Mouse (Mus musculus) intestine, embryonic 14.5 days (tissue): ENCODE data around the gene Vash2. TPM values are rescaled to one million over a fixed set of nuclear protein-coding genes. Genes with fewer than 3 reads are reported as not detected.
"Not testable (repeated sequence)": the region's sequence is repeated elsewhere in the genome, so short reads cannot be mapped to it uniquely, and the experiment has no call there.

Experiments
- ATAC-seq: fragments of 200-750 bp; cut with Nextera tagmentation; replicated peaks from 2 replicates; pipeline ENCODE4 v1.8.0; 2017; ENCODE audit warnings: low read depth, moderate number of reproducible peaks, moderate TSS enrichment, moderate library complexity; ENCODE audit not compliant: low FRiP score, low TSS enrichment
- DNase-seq: peaks from one replicate; pipeline ENCODE4 v3.0.0-alpha.2; 2018; ENCODE audit warnings: low spot score
- H3K27ac ChIP-seq: fragments of 300-500 bp; sonication (generic); 2 replicates; pipeline ENCODE4 v1.5.1; 2014; ENCODE audit warnings: low read depth, mild to moderate bottlenecking, control low read depth
- H3K27me3 ChIP-seq: fragments of 300-500 bp; sonication (generic); replicated peaks from 2 replicates; pipeline ENCODE4 v1.6.1; 2014; ENCODE audit warnings: low read length, control low read depth; ENCODE audit not compliant: control insufficient read depth, insufficient read depth
- H3K36me3 ChIP-seq: fragments of 300-500 bp; sonication (generic); 2 replicates; pipeline ENCODE4 v1.6.1; 2014; ENCODE audit warnings: low read length, control low read depth; ENCODE audit not compliant: control insufficient read depth, insufficient read depth
- H3K4me1 ChIP-seq: fragments of 300-500 bp; sonication (generic); replicated peaks from 2 replicates; pipeline ENCODE4 v1.6.1; 2014; ENCODE audit warnings: low read length, control low read depth, mixed read lengths; ENCODE audit not compliant: control insufficient read depth, insufficient read depth
- H3K4me2 ChIP-seq: fragments of 300-500 bp; sonication (generic); 2 replicates; pipeline ENCODE4 v1.6.1; 2014; ENCODE audit warnings: low read length
- H3K4me3 ChIP-seq: fragments of 300-500 bp; sonication (generic); 2 replicates; pipeline ENCODE4 v1.5.1; 2014; ENCODE audit warnings: low read depth, low read length, control low read depth, mixed read lengths
- H3K9ac ChIP-seq: fragments of 300-500 bp; sonication (generic); 2 replicates; pipeline ENCODE4 v1.6.1; 2014; ENCODE audit warnings: mild to moderate bottlenecking, low read length
- H3K9me3 ChIP-seq: fragments of 300-500 bp; sonication (generic); 2 replicates; pipeline ENCODE4 v1.6.1; 2016; ENCODE audit warnings: low read length, control low read depth; ENCODE audit not compliant: control insufficient read depth
- WGBS: fragments of 180-500 bp; shearing (Covaris S2); extraction: QIAGEN DNeasy Blood & Tissue Kit; methylation state at CpG from one replicate; pipeline ENCODE4 v1.1.7; 2014; 5-methylcytosine and 5-hydroxymethylcytosine counted together
- polyA plus RNA-seq: library from polyadenylated mRNA; unstranded; fragments of >200 nt; fragmentation: Nextera tagmentation; extraction: Ambion mirVana; gene quantifications from 2 replicates; pipeline ENCODE4 v1.2.1, GENCODE M21; 2014

The Vash2 gene
- polyA plus RNA-seq, 1 experiment from 2014 or later = 32.7 TPM

DNA sequence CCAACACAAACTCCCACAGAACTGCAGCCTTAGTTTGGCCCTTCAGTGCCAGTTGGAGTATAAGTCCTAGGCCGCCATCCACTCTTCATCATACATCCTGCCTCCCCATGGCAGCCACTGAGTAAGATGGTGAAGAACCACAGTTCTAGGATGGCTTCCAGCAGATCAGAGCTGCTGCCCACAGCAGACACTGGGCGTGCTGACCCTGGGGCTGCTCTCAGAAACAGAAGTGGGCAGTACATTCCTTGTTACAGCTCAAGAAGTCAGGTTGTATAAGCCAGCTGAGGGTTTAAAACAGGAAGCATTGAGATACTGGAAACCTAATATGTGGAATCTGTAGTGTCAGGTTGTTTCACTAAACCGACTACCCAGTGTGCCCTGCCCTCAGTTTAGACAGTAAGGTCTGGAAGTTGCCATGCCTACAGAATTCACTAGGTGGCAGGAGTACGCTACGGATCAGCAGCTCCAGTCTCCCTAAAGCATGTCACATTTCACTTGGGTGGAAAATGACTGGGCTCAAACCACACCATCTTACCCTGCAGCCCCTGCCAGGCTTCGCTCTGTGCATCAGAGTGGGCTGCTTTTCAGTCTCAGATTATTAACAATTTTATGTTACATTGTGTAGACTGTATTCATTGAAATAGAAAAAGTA lies 34.9 kb downstream of the Vash2 start:
- DNase-seq (peak; percentile 86), ATAC-seq (peak; percentile 63; the same call in 1 of the 2 replicates)
- Histone ChIP-seq H3K36me3 (peaks cover 95% of the 10 kb centered on the region), H3K9me3 (no peaks in the 10 kb centered on the region), H3K27me3 (no peaks in the 10 kb centered on the region), H3K9ac (no peak overlapping the region), H3K27ac (no peak overlapping the region), H3K4me1 (no peaks in the 10 kb centered on the region), H3K4me3 (no peak overlapping the region), H3K4me2 (no peak overlapping the region)
- 47% methylated on average over 6 of the region's 6 CpGs for WGBS

- WGBS = 93% methylated on average over 7 of the region's 7 CpGs
- Histone ChIP-seq H3K27ac (no peak overlapping the region), H3K36me3 (peaks cover 87% of the 10 kb centered on the region), H3K9ac (no peak overlapping the region), H3K4me1 (no peaks in the 10 kb centered on the region), H3K4me3 (no peak overlapping the region), H3K9me3 (no peaks in the 10 kb centered on the region), H3K27me3 (no peaks in the 10 kb centered on the region), H3K4me2 (no peak overlapping the region)
- ATAC-seq (no peak), DNase-seq (no peak)
These were observed 39.3 kb downstream of the Vash2 start for GRCm38 (mm10) chr1:190939803-190940202.

DNA sequence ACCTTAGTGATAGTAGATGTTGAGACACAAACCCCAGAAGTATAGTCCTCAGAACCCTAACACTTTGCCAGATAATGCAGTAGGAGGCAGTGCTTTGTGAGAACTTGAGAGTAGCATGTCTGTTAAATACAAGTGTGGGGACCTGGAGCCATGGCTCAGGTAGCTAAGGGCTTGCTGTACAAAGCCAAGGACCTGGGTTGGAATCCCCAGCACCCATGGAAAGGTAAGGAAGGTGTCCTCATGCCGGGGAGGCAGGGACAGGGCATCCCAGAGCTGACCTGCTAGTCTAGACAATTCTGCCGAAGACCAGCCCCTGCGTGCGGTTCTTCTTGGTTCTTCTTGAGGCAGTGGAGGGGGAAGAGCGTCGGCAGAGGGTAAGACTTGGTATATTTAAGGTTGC lies 48.9 kb downstream of the Vash2 start:
- H3K9ac ChIP-seq = peak overlapping the region; percentile 30; the same call in 1 of the 2 replicates
- peaks cover 21% of the 10 kb centered on the region for H3K36me3 ChIP-seq
- ATAC-seq = no peak
- H3K9me3 ChIP-seq = no peaks in the 10 kb centered on the region
- peak overlapping the region; percentile 74; the same call in 1 of the 2 replicates for H3K4me3 ChIP-seq
- WGBS = 34% methylated on average over 6 of the region's 6 CpGs
- DNase-seq = no peak
- no peaks in the 10 kb centered on the region for H3K27me3 ChIP-seq
- H3K4me1 ChIP-seq = peaks cover 21% of the 10 kb centered on the region
- H3K27ac ChIP-seq = peak overlapping the region; percentile 64
- peak overlapping the region; percentile 70 for H3K4me2 ChIP-seq

DNA sequence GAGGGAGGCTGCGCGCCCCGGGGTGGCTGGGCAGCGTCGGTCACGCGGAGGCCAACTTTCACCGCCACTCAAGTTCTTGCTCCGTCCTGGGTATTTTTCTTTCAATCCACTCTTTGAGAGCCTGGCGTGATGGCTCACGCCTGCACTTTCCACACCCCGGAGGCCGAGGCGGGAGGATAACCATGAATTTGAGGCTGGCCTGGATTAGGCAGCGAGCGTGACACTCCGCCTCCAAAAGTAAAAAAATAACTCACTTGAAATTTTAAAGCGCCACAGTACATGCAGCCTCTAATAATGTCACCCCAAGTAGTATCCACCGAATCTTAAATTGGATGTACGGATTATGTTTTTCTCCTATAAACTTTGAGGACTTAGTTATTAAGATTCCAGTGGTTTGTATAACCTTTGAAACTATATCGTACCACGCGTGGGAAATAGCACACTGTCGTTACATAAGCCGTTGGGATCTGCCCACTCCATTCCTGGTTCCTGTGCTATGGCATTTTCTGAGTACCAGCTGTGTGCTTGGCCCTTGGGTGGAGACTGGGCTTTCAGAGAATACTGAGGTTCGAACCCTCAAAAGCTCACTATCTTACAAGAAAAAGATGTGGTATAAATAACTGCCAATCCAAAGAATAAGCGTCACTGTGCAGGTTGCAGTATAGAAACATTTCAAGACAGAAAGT lies 49.9 kb downstream of the Vash2 start:
- no peak; the same call in 1 of the 2 replicates for ATAC-seq
- Histone ChIP-seq H3K4me1 (peaks cover 21% of the 10 kb centered on the region), H3K4me3 (peak overlapping the region; percentile 74), H3K27me3 (no peaks in the 10 kb centered on the region), H3K36me3 (peaks cover 11% of the 10 kb centered on the region), H3K9ac (peak overlapping the region; percentile 88), H3K4me2 (peak overlapping the region; percentile 70), H3K27ac (peak overlapping the region; percentile 98), H3K9me3 (no peaks in the 10 kb centered on the region)
- WGBS = 5% methylated on average over 27 of the region's 27 CpGs
- DNase-seq = peak; percentile 81

- under 1% methylated on average over 37 of the region's 79 CpGs for WGBS
- peak overlapping the region; percentile 74 for H3K4me3 ChIP-seq
- peak; percentile 96 for ATAC-seq
- peak overlapping the region; percentile 98 for H3K27ac ChIP-seq
- H3K4me1 ChIP-seq = peaks cover 21% of the 10 kb centered on the region
- no peaks in the 10 kb centered on the region for H3K9me3 ChIP-seq
- peak overlapping the region; percentile 85 for H3K4me2 ChIP-seq
- no peaks in the 10 kb centered on the region for H3K27me3 ChIP-seq
- peak; percentile 98 for DNase-seq
- 0 out of 2 replicates have a peak, but pooled peaks cover 5% of the 10 kb centered on the region for H3K36me3 ChIP-seq
- peak overlapping the region; percentile 88 for H3K9ac ChIP-seq
These were observed 50.6 kb downstream of the Vash2 start for GRCm38 (mm10) chr1:190928370-190929009.

DNA sequence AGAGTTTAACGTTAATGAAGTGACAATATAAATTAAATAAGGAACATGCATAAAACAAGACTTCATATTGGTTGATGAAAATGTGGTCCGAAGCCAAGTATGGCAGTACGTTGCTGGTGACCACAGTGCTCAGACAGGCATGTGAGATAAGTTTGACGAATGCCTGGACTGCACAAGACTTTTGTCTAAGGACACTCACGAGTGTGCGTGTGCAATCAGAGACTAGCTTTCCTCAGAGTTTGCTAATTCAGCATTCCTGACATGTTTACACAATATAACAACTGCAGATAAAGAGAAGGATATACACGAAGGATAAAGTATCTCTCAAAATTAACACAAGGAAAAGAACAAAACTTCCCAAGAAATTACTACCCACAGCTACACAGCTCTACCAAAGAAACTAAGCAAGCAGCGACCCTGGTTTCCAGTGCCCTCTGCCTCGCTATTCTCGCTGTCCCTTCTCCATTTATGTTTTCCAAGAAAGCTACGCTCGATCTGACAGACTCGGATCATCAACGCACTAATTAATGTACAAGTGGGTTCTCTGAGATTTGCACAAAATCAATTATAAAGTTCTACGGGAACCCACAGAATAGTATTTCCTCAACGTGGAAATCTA lies 51.2 kb downstream of the Vash2 start:
- H3K27ac ChIP-seq = peak overlapping the region; percentile 98
- 13% methylated on average over 16 of the region's 16 CpGs for WGBS
- H3K4me2 ChIP-seq = peak overlapping the region; percentile 85
- peaks cover 21% of the 10 kb centered on the region for H3K4me1 ChIP-seq
- no peaks in the 10 kb centered on the region for H3K27me3 ChIP-seq
- ATAC-seq (peak; percentile 7), DNase-seq (no peak)
- peak overlapping the region; percentile 74 for H3K4me3 ChIP-seq
- H3K36me3 ChIP-seq = 0 out of 2 replicates have a peak, but pooled peaks cover under 1% of the 10 kb centered on the region
- no peaks in the 10 kb centered on the region for H3K9me3 ChIP-seq
- peak overlapping the region; percentile 88 for H3K9ac ChIP-seq

GRCm38 (mm10) chr1:190927311-190927710 lies 51.8 kb downstream of the Vash2 start:
- H3K27ac ChIP-seq = no peak overlapping the region
- DNase-seq = no peak

DNA sequence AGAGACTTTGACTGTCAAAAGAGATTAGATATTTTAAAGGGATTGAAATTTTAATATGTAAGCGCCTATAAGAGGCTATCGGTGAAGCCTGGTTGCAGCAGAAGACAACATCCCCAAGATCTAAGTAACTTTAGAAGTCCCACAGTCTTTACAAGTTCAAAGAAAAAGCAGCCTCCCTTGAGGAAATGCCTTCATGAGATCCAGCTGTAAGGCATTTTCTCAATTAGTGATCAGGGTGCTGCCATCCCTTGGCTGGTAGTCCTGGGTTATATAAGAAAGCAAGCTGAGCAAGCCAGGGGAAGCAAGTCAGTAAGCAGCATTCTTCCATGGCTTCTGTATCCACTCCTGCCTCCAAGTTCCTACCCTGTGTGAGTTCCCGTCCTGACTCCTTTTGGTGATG lies 54.3 kb downstream of the Vash2 start, which contains the start of gene Angel2:
Gene Angel2 (plus strand): TSS at position 301 of the 400 bp plus-strand sequence.
- H3K4me1 ChIP-seq = peaks cover 12% of the 10 kb centered on the region; the same call in 1 of the 2 replicates
- not testable (repeated sequence) for H3K4me2 ChIP-seq, H3K4me3 ChIP-seq, H3K9ac ChIP-seq, ATAC-seq, H3K27me3 ChIP-seq, H3K27ac ChIP-seq, H3K9me3 ChIP-seq, H3K36me3 ChIP-seq, DNase-seq
- WGBS = 88% methylated on average over 3 of the region's 3 CpGs

More at GRCm38 (mm10) chr1:190927311-190927710, 51.8 kb downstream of the Vash2 start:
- Histone ChIP-seq H3K36me3 (no peaks in the 10 kb centered on the region), H3K4me2 (peak overlapping the region; percentile 85), H3K9me3 (no peaks in the 10 kb centered on the region), H3K9ac (no peak overlapping the region; the same call in 1 of the 2 replicates), H3K4me3 (peak overlapping the region; percentile 74), H3K4me1 (peaks cover 21% of the 10 kb centered on the region), H3K27me3 (no peaks in the 10 kb centered on the region)
- ATAC-seq = no peak
- 86% methylated on average over 3 of the region's 3 CpGs for WGBS
